Mouse (Mus musculus) intestine, embryonic 14.5 days (tissue): Measurements from ENCODE around the gene Tenm3. TPM values are rescaled to one million over a fixed set of nuclear protein-coding genes. Genes with fewer than 3 reads are reported as not detected.

Source experiments
- ATAC-seq: fragments of 200-750 bp; cut with Nextera tagmentation; replicated peaks from 2 replicates; pipeline ENCODE4 v1.8.0; 2017; ENCODE audit warnings: low read depth, moderate number of reproducible peaks, moderate TSS enrichment, moderate library complexity; ENCODE audit not compliant: low FRiP score, low TSS enrichment
- DNase-seq: peaks from one replicate; pipeline ENCODE4 v3.0.0-alpha.2; 2018; ENCODE audit warnings: low spot score
- H3K27ac ChIP-seq: fragments of 300-500 bp; sonication (generic); 2 replicates; pipeline ENCODE4 v1.5.1; 2014; ENCODE audit warnings: low read depth, mild to moderate bottlenecking, control low read depth
- H3K27me3 ChIP-seq: fragments of 300-500 bp; sonication (generic); replicated peaks from 2 replicates; pipeline ENCODE4 v1.6.1; 2014; ENCODE audit warnings: low read length, control low read depth; ENCODE audit not compliant: control insufficient read depth, insufficient read depth
- H3K36me3 ChIP-seq: fragments of 300-500 bp; sonication (generic); 2 replicates; pipeline ENCODE4 v1.6.1; 2014; ENCODE audit warnings: low read length, control low read depth; ENCODE audit not compliant: control insufficient read depth, insufficient read depth
- H3K4me1 ChIP-seq: fragments of 300-500 bp; sonication (generic); replicated peaks from 2 replicates; pipeline ENCODE4 v1.6.1; 2014; ENCODE audit warnings: low read length, control low read depth, mixed read lengths; ENCODE audit not compliant: control insufficient read depth, insufficient read depth
- H3K4me2 ChIP-seq: fragments of 300-500 bp; sonication (generic); 2 replicates; pipeline ENCODE4 v1.6.1; 2014; ENCODE audit warnings: low read length
- H3K4me3 ChIP-seq: fragments of 300-500 bp; sonication (generic); 2 replicates; pipeline ENCODE4 v1.5.1; 2014; ENCODE audit warnings: low read depth, low read length, control low read depth, mixed read lengths
- H3K9ac ChIP-seq: fragments of 300-500 bp; sonication (generic); 2 replicates; pipeline ENCODE4 v1.6.1; 2014; ENCODE audit warnings: mild to moderate bottlenecking, low read length
- H3K9me3 ChIP-seq: fragments of 300-500 bp; sonication (generic); 2 replicates; pipeline ENCODE4 v1.6.1; 2016; ENCODE audit warnings: low read length, control low read depth; ENCODE audit not compliant: control insufficient read depth
- WGBS: fragments of 180-500 bp; shearing (Covaris S2); extraction: QIAGEN DNeasy Blood & Tissue Kit; methylation state at CpG from one replicate; pipeline ENCODE4 v1.1.7; 2014; 5-methylcytosine and 5-hydroxymethylcytosine counted together
- polyA plus RNA-seq: library from polyadenylated mRNA; unstranded; fragments of >200 nt; fragmentation: Nextera tagmentation; extraction: Ambion mirVana; gene quantifications from 2 replicates; pipeline ENCODE4 v1.2.1, GENCODE M21; 2014

Gene Tenm3
- polyA plus RNA-seq, 1 experiment from 2014 or later, result 32.1 TPM

DNA sequence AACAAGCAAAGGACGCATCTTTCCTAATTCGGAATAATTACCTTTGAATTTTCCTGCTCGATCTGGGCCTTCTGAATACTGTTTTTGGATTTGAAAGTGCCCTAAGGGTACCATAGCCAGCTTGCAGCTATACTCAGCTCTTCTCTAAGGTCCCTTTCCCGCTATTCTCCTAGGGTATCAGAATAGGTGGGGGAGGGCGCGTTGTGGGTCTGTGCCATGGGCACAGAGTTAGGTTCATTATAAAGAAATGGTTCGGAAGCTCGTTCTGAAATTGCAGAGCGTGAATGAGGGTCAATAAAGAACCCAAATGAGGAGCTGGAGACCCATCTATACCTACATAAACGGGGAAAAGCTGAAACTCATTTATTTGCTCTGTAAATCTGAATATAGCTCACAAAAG lies 575.1 kb downstream of the Tenm3 start:
- Histone ChIP-seq H3K4me3 (no peak overlapping the region), H3K9ac (no peak overlapping the region), H3K36me3 (peaks cover 9% of the 10 kb centered on the region; the same call in 1 of the 2 replicates), H3K27ac (no peak overlapping the region), H3K9me3 (no peaks in the 10 kb centered on the region), H3K4me1 (no peaks in the 10 kb centered on the region), H3K4me2 (no peak overlapping the region), H3K27me3 (no peaks in the 10 kb centered on the region)
- DNase-seq, result no peak
- 94% methylated on average over 10 of the region's 10 CpGs for WGBS
- no peak for ATAC-seq

- Histone ChIP-seq H3K27me3 (no peaks in the 10 kb centered on the region), H3K27ac (no peak overlapping the region), H3K4me1 (no peaks in the 10 kb centered on the region), H3K36me3 (peaks cover 11% of the 10 kb centered on the region; the same call in 1 of the 2 replicates), H3K4me2 (no peak overlapping the region), H3K9ac (no peak overlapping the region), H3K9me3 (no peaks in the 10 kb centered on the region), H3K4me3 (no peak overlapping the region)
- no peak for DNase-seq
- ATAC-seq, result no peak
- WGBS, result 87% methylated on average over 10 of the region's 10 CpGs
Measured at GRCm38 (mm10) chr8:48260265-48260664, 583.5 kb downstream of the Tenm3 start.

GRCm38 (mm10) chr8:48259832-48260231 lies 583.9 kb downstream of the Tenm3 start:
- DNase-seq (no peak), ATAC-seq (no peak)
- Histone ChIP-seq H3K27ac (no peak overlapping the region), H3K4me2 (no peak overlapping the region), H3K36me3 (peaks cover 10% of the 10 kb centered on the region; the same call in 1 of the 2 replicates), H3K9ac (no peak overlapping the region), H3K4me1 (no peaks in the 10 kb centered on the region), H3K27me3 (no peaks in the 10 kb centered on the region), H3K4me3 (no peak overlapping the region), H3K9me3 (no peaks in the 10 kb centered on the region)
- 75% methylated on average over 6 of the region's 6 CpGs for WGBS

- Histone ChIP-seq H3K9ac (no peak overlapping the region), H3K36me3 (peaks cover 12% of the 10 kb centered on the region), H3K9me3 (no peaks in the 10 kb centered on the region), H3K4me2 (no peak overlapping the region), H3K27me3 (no peaks in the 10 kb centered on the region), H3K4me3 (no peak overlapping the region), H3K4me1 (no peaks in the 10 kb centered on the region), H3K27ac (no peak overlapping the region)
- ATAC-seq (no peak), DNase-seq (no peak)
- 92% methylated on average over 2 of the region's 2 CpGs for WGBS
Measured at GRCm38 (mm10) chr8:48243876-48244275, 599.9 kb downstream of the Tenm3 start.

GRCm38 (mm10) chr8:48240917-48241531 lies 602.7 kb downstream of the Tenm3 start:
- WGBS, result 51% methylated on average over 6 of the region's 6 CpGs
- DNase-seq (no peak), ATAC-seq (no peak)

GRCm38 (mm10) chr8:48236968-48237367 lies 606.8 kb downstream of the Tenm3 start:
- Histone ChIP-seq H3K4me2 (no peak overlapping the region), H3K4me1 (no peaks in the 10 kb centered on the region), H3K36me3 (peaks cover 65% of the 10 kb centered on the region), H3K9ac (no peak overlapping the region), H3K4me3 (no peak overlapping the region), H3K27me3 (no peaks in the 10 kb centered on the region), H3K9me3 (no peaks in the 10 kb centered on the region; the same call in 1 of the 2 replicates), H3K27ac (no peak overlapping the region)
- ATAC-seq (no peak), DNase-seq (no peak)
- 97% methylated on average over 5 of the region's 5 CpGs for WGBS

More at GRCm38 (mm10) chr8:48240917-48241531, 602.7 kb downstream of the Tenm3 start:
- Histone ChIP-seq H3K9ac (no peak overlapping the region), H3K36me3 (peaks cover 38% of the 10 kb centered on the region), H3K4me3 (no peak overlapping the region), H3K4me2 (no peak overlapping the region), H3K9me3 (no peaks in the 10 kb centered on the region), H3K27ac (no peak overlapping the region), H3K27me3 (no peaks in the 10 kb centered on the region), H3K4me1 (no peaks in the 10 kb centered on the region)

DNA sequence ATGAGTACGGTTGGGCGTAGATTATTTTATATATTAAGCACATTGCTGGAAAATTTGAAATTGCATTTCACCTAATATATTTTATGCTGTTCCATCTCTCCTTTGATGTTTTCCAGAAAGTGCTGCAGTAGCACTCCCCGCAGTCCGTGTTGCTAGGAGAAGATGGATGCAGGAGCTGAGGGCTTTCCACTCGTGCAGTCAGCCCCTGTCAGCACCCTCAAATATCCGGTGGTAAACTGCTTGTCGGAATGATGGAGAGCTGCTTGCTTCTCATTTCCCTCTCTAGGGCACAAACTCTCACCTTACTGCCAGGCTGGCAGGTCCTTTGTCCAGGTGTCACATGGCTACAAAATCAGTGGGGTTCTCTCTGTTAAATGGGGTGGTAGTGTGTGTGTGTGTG lies 610.8 kb downstream of the Tenm3 start:
- WGBS, result 64% methylated on average over 7 of the region's 7 CpGs
- ATAC-seq, result no peak
- Histone ChIP-seq H3K36me3 (peaks cover 74% of the 10 kb centered on the region), H3K27ac (no peak overlapping the region), H3K9ac (no peak overlapping the region), H3K4me3 (no peak overlapping the region), H3K27me3 (no peaks in the 10 kb centered on the region), H3K4me1 (no peaks in the 10 kb centered on the region), H3K4me2 (no peak overlapping the region), H3K9me3 (peaks cover 6% of the 10 kb centered on the region; the same call in 1 of the 2 replicates)
- no peak for DNase-seq

- ATAC-seq (no peak), DNase-seq (no peak)
- H3K27ac ChIP-seq, result no peak overlapping the region
- H3K4me2 ChIP-seq, result no peak overlapping the region
- H3K4me1 ChIP-seq, result no peaks in the 10 kb centered on the region
- H3K4me3 ChIP-seq, result no peak overlapping the region
- no peaks in the 10 kb centered on the region for H3K27me3 ChIP-seq
- H3K9ac ChIP-seq, result no peak overlapping the region
- H3K36me3 ChIP-seq, result peaks cover 69% of the 10 kb centered on the region
- 81% methylated on average over 9 of the region's 9 CpGs for WGBS
- H3K9me3 ChIP-seq, result peaks cover 6% of the 10 kb centered on the region; the same call in 1 of the 2 replicates
Measured at GRCm38 (mm10) chr8:48231882-48232281, 611.9 kb downstream of the Tenm3 start.

DNA sequence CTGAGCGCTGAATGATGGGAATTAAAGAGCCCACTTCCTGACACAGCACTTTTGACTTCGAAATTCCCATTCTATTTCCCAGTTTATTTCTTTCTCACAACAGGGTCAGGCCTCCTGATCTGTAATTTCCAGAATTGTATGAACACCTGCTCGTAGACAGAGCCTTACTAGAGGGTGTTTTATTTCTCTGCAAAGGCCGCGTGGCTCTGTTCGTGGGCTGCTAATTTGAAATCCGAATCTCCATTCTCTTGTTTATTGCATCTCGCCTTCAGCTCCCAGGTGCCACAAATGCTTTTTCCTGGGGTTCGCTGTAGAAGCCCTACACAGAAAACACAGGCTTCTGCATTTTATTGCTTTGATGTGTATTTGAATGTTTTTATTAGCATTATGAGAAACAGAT lies 612.4 kb downstream of the Tenm3 start:
- H3K9me3 ChIP-seq, result peaks cover 6% of the 10 kb centered on the region; the same call in 1 of the 2 replicates
- no peak overlapping the region for H3K27ac ChIP-seq
- WGBS, result 75% methylated on average over 9 of the region's 9 CpGs
- H3K4me1 ChIP-seq, result no peaks in the 10 kb centered on the region
- no peak overlapping the region for H3K4me2 ChIP-seq
- H3K36me3 ChIP-seq, result peaks cover 64% of the 10 kb centered on the region
- H3K4me3 ChIP-seq, result no peak overlapping the region
- no peak for DNase-seq
- no peak for ATAC-seq
- no peaks in the 10 kb centered on the region for H3K27me3 ChIP-seq
- H3K9ac ChIP-seq, result no peak overlapping the region
